Mouse (Mus musculus) CH12.LX (cell line): ENCODE data around the gene Ddah1.

ENCODE experiments used
- KAT2A ChIP-seq: IDR thresholded peaks from 2 replicates; pipeline ENCODE4 v1.6.1; 2012; ENCODE audit warnings: low read length, improper control_type of control experiment, inconsistent platforms; ENCODE audit not compliant: insufficient replicate concordance
- SMC3 ChIP-seq: IDR thresholded peaks from 2 replicates; pipeline ENCODE4 v1.6.1; 2011; ENCODE audit warnings: low read depth, low read length, improper control_type of control experiment

DNA sequence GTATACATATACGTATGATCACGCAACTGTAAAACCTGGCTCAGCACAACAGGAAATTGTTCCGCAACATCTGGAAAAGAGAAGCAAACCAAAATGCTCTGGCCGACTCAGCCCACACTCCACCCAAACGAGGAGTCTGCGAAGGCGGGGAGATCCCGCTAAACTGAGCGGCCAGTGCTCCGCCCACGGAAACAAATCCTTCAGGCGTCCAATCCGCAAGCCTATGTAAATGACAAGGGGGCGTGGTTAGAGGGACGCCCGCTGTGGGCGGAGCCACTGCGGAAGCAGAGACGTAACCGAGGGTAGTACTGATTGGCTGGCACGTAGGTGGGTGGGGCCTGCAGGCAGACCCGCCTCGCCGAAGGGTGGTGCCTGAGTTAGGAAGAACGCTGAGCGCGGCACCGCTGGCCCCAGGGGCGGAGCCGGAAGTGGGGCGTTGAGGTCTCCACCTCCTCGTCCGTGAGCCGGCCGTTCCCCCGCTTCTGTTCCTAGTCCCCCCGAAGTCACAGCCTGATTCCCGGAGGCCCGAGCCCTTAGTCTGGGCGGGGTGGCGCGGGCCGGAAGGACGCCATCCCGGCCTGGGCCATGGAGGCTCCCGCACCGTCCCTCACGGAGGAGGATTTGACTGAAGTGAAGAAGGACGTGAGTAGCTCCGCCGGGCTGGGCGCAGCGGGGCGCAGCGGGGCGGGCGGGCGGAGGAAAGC lies 165.6 kb downstream of the Ddah1 start:
- peak; percentile 56; the same call in 1 of the 2 replicates for TF ChIP-seq KAT2A
- TF ChIP-seq SMC3 = no peak
